Mouse (Mus musculus) C2C12 (cell line): ENCODE measurements at regions not wholly inside any gene's neighbourhood (a gene's known extent, or its start where the extent isn't known, plus 50 kb on each side); places are given as distances from the start of the nearest gene placed in this dataset.

Source experiments
- CEBPB ChIP-seq: IDR thresholded peaks from one replicate; pipeline ENCODE4 v1.6.1; 2011; ENCODE audit warnings: low read depth, mild to moderate bottlenecking, control low read depth, moderate library complexity
- CTCF ChIP-seq: IDR thresholded peaks from one replicate; pipeline ENCODE4 v1.5.1; 2011; ENCODE audit not compliant: control insufficient read depth, insufficient read depth, insufficient read length

DNA sequence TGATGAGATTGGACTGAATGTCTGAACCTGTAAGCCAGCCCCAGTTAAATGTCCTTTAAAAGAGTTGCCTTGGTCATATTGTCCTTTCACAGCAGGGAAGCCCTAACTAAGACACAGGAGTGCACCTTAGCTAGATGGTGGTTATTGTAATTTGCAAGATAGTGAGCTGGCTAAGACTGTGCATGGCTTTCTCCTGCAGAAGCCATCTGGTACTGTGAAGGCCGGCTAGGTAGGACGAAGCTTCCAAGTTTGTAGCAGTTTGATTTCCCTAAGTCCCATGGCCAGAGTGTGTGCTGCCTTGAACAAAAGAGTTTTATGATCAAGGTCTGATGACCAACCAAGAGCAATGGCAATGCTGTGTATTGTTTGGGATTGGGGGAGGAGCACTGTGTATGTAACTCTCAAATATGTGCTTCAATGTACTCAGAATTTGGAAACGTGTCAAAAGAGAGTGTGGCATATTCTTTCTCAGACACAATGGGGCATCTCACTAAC lies 356.6 kb upstream of the Mmadhc start:
- TF ChIP-seq CEBPB (no peak), CTCF (no peak)
